Mouse (Mus musculus) Muller cell, postnatal 12 days (primary cell): ENCODE results near the gene Urb2.

Experiments used
- DNase-seq: peaks from one replicate; pipeline ENCODE4 v3.0.0-alpha.2; 2015; ENCODE audit errors: inconsistent ontology term

Gene Urb2

DNA sequence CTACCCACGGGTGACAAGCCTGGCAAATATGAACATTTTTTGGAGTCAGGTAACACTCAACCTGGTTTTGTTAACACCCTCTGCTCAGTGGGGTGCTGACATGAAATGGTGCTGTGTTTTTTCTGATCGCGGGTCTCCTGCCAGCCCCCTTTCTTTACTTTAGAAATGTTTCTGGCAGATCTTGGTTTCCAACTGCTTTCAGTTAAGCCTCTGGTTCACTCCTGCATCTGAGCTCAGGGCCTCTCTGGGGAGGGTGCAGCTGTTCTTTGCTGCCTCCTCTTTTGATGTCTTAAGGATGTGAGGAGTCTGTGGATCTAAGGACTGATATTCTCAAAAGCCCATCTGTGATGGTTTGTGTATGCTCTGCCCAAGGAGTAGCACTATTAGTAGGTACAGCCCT, 55.1 kb downstream of the Urb2 start:
- no peak for DNase-seq

DNA sequence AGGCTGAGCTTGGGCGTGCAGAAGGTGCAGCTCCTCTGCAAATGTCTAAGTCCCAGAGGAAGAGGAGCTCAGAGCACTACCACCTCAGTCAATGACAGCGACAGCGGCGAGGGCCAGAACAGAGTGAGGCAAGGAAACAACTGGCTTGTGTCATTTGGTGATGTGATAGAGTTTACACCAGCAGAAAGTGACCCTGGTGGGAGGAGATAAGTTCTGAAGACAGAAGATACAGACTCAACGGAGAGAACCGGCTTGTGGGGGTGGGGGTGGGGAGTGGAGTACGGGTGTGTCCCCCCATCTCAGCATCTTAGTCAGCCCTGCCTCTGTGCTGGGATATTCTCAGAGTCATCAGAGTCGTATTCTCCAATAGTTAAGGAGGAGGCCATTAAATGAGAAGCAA, 56.1 kb downstream of the Urb2 start:
- DNase-seq = no peak

DNA sequence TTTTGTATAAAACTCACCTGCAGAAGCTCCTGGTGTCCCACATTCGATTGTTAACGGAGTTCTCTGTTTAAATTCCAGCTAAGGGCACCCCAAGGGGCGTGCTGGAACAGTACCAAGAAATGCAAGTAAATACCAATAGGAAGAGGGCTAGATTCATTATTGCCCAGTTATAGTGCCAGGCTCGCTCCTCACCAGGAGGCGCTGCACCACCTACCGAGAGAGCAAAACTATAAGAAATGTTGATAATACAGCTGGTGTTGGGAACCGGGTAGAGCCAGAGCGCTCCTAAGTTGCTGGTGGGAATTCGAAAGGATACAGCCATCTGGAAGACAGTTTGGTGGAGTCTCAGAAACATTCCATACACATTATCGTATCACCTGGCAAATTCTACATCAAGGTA, 56.7 kb downstream of the Urb2 start:
- no peak for DNase-seq

DNA sequence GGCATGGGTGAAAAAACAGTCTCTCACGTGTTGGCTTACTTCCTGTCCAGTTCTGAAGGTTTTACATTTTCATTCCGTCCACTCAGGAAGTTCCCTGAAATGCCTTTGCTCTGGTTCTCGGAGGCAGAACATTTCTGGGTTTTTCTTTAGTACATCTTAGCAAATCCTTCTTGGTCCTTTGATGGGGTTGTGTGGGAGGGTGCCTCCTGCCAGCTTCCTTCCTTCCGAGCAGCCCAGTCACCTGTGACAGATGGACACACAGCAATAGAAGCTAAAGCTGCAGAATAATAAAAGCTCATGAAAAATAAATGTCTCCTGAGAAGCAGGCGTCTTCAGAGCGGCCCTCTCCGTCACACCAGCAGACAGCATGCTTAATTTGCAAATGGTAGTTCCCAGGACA, 57.7 kb downstream of the Urb2 start:
- no peak for DNase-seq

DNA sequence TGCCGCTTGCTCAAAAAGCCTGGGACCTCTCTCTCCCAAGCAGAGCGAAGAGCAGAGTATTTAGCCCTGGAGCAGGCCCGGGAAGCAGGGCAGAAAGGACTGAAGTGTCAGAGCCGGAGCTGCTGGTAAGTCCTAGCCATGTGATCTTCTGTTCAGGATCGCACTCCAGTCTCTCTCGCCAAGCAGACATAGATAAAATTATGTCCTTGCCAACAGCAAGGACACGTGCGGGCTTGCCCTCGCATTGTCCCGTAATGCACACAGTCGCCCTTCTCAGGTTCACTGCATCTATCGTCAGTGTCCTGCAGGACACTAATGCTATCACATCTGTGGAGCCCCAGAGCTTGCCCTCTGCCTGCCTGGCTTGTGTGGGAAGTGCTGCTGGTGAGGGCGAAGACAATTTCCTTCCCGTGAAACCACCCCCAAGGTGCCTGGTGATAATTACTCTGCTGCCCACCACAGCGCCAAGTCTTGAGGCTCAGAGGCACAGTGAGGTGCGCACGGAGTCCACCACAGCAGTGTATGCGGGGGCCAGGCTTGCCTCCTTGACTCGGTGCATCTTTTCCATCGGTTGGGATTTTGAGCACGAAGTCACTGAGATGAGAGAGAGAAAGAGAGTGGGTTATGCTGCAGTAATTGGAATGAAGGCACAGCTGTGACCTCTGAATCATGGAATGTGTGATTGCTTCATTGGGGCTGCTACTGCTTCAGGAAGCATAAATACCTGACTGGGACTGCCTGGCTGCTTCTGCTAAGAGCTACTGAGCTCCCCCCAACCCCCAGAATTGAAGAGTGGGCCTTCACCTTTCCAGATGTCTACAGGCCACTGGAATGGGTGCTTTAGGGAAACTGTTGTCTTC, 59.4 kb downstream of the Urb2 start:
- peak; percentile 37 for DNase-seq

DNA sequence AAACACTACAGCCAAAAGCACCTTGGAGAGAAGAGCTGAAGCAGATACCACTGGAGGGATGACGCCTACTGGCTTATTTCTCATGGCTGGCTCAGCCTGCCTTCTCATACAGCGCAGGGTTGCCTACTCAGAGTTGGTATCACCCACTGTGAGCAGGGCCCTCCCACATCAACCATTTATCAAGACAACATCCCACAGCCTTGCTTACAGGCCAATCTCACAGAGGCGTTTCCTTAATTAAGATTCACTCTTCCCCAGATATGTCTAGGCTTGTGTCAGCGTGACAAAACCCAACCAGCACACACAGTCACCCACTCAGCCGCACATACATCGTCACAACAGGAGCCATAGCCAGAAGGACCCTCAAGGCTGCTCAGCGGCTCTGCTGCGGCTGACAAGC, 61.3 kb downstream of the Urb2 start:
- DNase-seq = no peak

DNA sequence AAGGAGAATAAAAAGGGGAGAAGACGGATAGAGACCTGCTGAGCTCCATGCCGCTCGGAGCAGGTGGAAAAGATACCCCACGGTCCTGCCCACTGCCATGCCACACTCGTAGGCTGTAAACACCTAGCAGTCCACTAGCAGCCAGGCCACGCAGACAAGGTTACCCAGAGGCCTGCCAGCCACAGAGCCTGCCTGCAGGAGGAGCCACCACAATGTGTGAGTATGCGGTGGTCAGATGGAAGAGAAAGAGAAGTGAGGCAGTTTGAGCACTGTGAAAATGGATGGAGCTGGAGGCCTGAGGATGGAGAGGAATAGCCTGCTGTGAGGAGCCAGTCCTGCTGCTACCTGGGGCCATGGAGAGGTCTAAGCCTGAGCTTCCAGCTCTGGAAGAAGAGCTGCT, 62.3 kb downstream of the Urb2 start:
- no peak for DNase-seq

DNA sequence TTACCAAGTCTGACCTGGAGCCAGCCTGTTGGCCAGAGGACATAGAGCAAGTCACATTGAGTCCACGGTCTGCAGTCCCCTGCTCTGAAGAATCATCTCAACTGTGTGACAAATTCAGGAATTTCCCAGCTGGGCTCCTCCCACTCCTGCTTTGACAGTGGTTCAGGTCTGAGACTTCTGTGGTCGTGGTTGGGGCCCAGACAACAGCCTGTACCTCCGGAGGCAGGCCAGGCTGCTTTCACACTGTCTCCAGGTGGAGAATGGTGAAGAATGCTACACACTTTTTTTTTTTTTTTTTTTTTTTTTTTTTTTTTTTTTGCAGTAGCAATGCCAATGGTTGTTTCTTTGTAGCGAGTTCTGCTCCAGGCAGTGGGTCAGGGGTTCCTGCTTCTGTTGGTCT, 64.4 kb downstream of the Urb2 start:
- DNase-seq = no peak

DNA sequence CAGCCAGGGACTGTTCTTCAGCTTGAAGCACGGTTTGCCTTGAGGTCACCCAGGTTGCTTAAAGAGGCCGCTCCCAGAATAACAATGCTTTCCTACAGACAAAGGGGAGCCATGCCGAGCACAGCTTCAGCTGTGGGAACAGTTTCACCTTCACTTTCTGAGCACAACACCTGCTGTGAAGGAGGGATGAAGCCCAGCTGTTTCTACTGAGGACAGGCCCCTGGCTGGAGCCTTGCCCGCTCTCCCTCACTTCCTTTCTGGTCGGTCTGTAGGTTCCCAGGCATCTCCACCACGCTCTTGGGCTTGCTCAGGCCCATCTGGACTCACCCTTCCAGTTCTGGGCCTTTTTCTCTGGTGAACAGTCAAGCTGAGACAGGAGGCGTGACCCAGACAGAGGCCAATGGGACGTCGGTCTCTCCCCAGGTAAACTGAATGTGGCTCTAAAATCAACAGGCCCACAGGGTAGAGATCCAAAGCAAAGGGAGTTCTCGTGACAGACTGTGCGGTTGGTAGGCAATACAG, 66.8 kb downstream of the Urb2 start:
- no peak for DNase-seq

DNA sequence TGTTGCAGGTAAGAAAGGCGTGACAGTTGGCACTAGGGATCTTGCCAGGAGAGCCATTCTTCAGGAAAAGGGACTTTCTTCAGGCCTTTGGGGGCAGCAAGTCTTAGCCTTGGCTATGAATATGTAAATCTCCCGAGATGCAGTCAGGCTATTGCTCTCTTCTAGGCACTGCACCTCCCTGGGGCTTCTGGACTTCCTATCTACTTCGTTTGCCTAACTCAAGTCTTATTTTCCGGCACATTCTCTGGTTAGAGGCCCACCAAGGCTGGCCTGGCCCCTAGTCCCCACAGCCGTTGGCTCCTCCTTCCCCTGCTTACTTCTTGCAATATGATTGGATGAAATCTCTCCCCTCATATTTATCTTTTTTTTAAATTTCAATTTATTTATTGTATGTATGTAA, 67.7 kb downstream of the Urb2 start:
- DNase-seq = no peak

DNA sequence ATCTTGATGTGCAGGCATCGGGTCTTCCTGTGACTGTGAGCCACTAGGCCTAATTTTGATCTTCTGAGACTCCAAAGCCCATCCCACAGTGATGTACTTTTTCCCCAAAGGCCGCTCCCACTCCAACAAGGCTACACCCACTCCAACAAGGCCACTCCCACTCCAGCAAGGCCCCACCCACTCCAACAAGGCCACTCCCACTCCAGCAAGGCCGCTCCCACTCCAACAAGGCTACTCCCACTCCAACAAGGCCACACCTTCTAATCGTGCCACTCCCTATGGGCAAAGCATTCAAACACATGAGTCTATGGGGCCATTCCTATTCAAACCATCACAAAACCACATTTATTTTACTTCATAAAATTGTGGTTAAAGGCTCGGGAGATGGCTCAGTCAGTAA, 69.2 kb downstream of the Urb2 start:
- no peak for DNase-seq
